Mouse (Mus musculus): ENCODE measurements at regions not wholly inside any gene's neighbourhood (a gene's known extent, or its start where the extent isn't known, plus 50 kb on each side); places are given as distances from the start of the nearest gene placed in this dataset.
"Not testable (repeated sequence)": the region's sequence is repeated elsewhere in the genome, so short reads cannot be mapped to it uniquely, and the experiment has no call there.

- intact Hi-C loops (cut with DNase I): no loop called here
Observed at GRCm38 (mm10) chr1:161728546-161729206, 59.6 kb downstream of the Fasl start.

- intact Hi-C loops (cut with DNase I): not testable (repeated sequence)
Observed at GRCm38 (mm10) chr1:161727357-161727756, 60.9 kb downstream of the Fasl start.

GRCm38 (mm10) chr1:161726098-161726497 is 62.2 kb downstream of the Fasl start:
- intact Hi-C loops (cut with DNase I): not testable (repeated sequence)

GRCm38 (mm10) chr1:161719876-161720275 is 68.4 kb downstream of the Fasl start:
- intact Hi-C loops (cut with DNase I): no loop called here

- intact Hi-C loops (cut with DNase I): no loop called here
Observed at GRCm38 (mm10) chr1:161718254-161718653, 70.0 kb downstream of the Fasl start.

- intact Hi-C loops (cut with DNase I): no loop called here
Observed at GRCm38 (mm10) chr1:161712918-161713317, 75.4 kb downstream of the Fasl start.

GRCm38 (mm10) chr1:161712283-161712682 is 76.0 kb downstream of the Fasl start:
- intact Hi-C loops (cut with DNase I): no loop called here

GRCm38 (mm10) chr1:161707049-161707448 is 81.2 kb downstream of the Fasl start:
- intact Hi-C loops (cut with DNase I): no loop called here

GRCm38 (mm10) chr1:161704961-161705360 is 83.3 kb downstream of the Fasl start:
- intact Hi-C loops (cut with DNase I): no loop called here

GRCm38 (mm10) chr1:161704527-161704926 is 83.8 kb downstream of the Fasl start:
- intact Hi-C loops (cut with DNase I): no loop called here

- intact Hi-C loops (cut with DNase I): no loop called here
Observed at GRCm38 (mm10) chr1:161695886-161696285, 92.4 kb downstream of the Fasl start.

- intact Hi-C loops (cut with DNase I): no loop called here
Observed at GRCm38 (mm10) chr1:161693768-161694160, 94.5 kb downstream of the Fasl start.

- intact Hi-C loops (cut with DNase I): no loop called here
Observed at GRCm38 (mm10) chr1:161692836-161693767, 95.2 kb downstream of the Fasl start.

- intact Hi-C loops (cut with DNase I): loop anchor here (10.0 kb wide), 1 partner anchor 464 kb away; no protein-coding TSS in a partner anchor
Observed at GRCm38 (mm10) chr1:161688946-161689345, 99.3 kb downstream of the Fasl start.

- intact Hi-C loops (cut with DNase I): loop anchor here (1.0 to 10.0 kb wide), 2 partner anchors 287 to 463 kb away; no protein-coding TSS in a partner anchor
Observed at GRCm38 (mm10) chr1:161687548-161687947, 100.7 kb downstream of the Fasl start.

GRCm38 (mm10) chr1:161680558-161680957 is 107.7 kb downstream of the Fasl start:
- intact Hi-C loops (cut with DNase I): loop anchor here (10.0 kb wide), 1 partner anchor 456 kb away; no protein-coding TSS in a partner anchor

GRCm38 (mm10) chr1:161670937-161671336 is 117.4 kb downstream of the Fasl start:
- intact Hi-C loops (cut with DNase I): no loop called here

- intact Hi-C loops (cut with DNase I): no loop called here
Observed at GRCm38 (mm10) chr1:161664321-161664720, 124.0 kb downstream of the Fasl start.

- intact Hi-C loops (cut with DNase I): no loop called here
Observed at GRCm38 (mm10) chr1:161663351-161663750, 124.9 kb downstream of the Fasl start.

- intact Hi-C loops (cut with DNase I): no loop called here
Observed at GRCm38 (mm10) chr1:161662241-161662640, 126.1 kb downstream of the Fasl start.

- intact Hi-C loops (cut with DNase I): no loop called here
Observed at GRCm38 (mm10) chr1:161657511-161657910, 130.8 kb downstream of the Fasl start.

- intact Hi-C loops (cut with DNase I): no loop called here
Observed at GRCm38 (mm10) chr1:161649387-161649786, 138.9 kb downstream of the Fasl start.

Measured in adrenal gland (tissue).